Mouse (Mus musculus): ENCODE results near the gene Mdc1.
A peak's percentile ranks its signal among the peaks of the same experiment; 100 is the strongest.

The Mdc1 gene

DNA sequence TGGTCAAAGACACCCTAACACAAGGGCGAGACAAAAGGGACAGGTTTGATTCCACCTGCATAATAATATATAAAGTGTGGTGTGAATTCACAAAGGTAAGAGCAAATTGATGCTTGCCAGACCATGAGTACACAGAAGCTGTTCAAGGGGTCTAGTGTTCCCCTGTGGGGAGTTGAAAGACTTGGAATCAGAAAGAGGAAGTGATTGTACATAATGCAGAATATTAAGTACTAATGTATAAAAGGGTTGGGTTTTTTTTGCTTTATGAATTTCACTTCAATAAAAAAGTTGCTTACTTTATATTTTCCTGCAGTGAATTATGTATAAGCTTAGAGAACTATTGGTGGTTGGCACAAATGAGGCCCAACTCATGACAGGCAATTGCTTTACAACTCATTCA lies 18.1 kb downstream of the Mdc1 start:
- DNase-seq = no peak

DNA sequence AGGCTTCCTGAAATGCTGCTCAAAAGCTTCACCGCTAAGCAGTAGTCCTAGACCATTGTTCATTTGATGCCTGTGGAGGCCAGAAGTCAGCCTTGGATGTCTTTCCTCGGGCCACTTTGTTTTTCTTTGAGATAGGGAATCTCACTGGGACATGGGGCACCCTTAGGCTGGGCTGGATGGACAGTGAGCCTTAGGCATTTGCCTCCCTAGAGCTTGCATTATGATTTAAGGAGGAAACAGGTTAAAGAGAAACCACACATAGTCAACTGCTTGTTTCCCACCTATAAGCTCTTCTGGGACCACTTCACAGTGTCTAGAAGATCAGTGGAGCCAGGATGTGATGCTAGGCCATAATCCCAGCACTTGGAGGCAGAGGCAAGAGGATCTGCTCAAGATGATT lies 18.5 kb downstream of the Mdc1 start:
- no peak for DNase-seq

- DNase-seq = no peak
Observed at GRCm38 (mm10) chr17:35860831-35861197, 19.5 kb downstream of the Mdc1 start.

GRCm38 (mm10) chr17:35861198-35861857 lies 20.0 kb downstream of the Mdc1 start, which contains the start of gene Nrm:
Gene Nrm, plus strand, starts transcription at chr17:35861318.
- peak; percentile 93 for DNase-seq

GRCm38 (mm10) chr17:35864832-35865353 lies 23.6 kb downstream of the Mdc1 start:
- no peak for DNase-seq

DNA sequence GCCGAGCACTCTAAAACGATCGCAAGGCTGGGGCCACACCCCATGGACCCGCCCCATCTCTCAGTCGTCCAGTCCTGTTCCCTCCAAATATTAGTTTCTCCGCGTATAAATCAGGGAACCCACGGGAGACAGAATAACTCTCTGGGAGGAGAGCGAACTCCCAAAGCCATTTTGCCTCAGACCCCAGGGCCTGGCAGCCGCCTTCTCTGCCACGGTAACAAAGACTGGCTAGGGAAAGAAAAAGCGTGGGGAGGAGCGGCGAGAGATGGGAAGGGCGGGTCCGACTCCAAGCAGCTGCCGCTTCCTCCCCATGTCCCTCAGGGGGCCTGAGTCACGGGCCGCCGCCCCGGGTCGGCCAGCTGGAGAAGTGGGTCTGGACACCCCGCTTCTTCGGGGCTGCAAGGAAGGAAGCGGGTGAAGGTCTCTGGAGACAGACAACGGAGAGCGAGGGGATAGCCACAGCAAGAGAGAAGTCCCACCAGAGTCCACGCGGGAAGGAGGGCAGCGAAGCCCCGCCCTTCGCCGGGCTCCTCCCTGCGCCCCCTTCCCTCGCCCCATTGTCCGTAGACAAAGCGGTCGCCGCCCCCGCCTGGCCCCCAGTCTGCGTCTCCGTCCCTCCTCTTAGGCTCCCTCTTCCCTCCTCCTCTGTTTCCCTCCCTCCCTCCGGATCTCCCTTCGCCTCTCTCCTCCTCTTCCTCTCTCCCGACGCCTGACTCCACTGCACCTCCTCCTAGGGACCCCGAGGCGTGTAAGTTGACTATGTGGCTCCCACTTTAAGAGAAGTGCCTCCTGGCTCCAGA lies 24.4 kb downstream of the Mdc1 start, which contains the start of gene Ppp1r18:
Gene Ppp1r18 (plus strand): TSS at position 113 of the 800 bp plus-strand sequence.
- peak; percentile 93 for DNase-seq

DNA sequence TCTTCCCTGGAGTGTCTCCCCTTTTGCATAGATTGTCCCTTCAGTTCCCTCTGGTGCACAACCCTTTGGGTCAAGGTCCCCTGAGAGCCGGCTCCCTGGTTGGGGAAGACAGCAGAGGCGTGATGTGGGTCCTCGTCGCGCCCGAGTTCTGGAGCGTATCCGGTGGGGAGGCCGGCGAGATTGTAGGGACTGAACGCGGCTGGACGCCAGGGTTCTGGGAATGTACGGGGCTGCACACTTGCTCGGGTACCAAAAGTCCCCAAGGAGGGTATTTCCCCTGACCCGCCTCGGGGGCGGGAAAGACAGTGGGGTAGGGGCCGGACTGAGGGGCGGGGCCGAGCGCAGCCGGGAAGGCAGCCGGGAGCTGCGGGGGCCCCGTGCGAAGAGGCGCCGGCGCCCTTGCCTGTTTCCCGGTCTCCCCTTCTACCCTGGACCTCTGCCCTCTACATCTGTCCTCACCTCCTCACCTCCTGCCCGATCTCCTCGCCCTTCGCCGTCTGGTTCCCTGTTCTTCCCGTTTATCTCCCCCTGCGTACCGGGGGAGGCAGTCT lies 25.0 kb downstream of the Mdc1 start:
- no peak for DNase-seq

GRCm38 (mm10) chr17:35866911-35867890 lies 25.9 kb downstream of the Mdc1 start:
- DNase-seq = peak; percentile 30

DNA sequence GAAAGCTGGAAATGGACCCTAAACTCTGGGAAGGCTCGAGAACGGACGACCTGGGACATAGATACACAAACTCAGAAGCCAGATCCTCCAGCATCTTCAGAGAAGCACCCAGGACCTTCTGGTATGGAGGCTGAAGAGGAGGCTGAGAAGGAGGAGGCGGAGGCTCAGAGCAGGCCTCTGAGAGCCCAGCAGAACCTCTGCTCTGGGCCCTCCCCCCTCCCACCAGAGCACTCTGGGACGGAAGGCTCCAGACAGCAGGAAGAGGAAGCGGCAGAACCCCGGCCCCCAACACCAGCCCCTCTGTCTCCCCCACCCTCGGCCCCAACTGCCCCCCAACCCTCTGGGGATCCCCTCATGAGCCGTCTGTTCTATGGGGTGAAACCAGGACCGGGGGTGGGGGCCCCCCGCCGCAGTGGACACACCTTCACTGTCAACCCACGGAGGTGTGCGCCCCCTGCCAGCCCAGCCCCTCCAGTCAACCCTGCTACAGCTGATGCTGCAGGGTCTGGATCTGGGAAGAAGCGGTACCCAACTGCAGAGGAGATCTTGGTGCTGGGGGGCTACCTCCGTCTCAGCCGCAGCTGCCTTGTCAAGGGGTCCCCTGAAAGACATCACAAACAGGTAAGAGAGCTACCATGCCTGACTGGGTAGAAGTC lies 27.0 kb downstream of the Mdc1 start:
- no peak for DNase-seq

GRCm38 (mm10) chr17:35868961-35869345 lies 27.6 kb downstream of the Mdc1 start:
- DNase-seq = no peak

GRCm38 (mm10) chr17:35869346-35870067 lies 28.2 kb downstream of the Mdc1 start:
- DNase-seq = peak; percentile 31

DNA sequence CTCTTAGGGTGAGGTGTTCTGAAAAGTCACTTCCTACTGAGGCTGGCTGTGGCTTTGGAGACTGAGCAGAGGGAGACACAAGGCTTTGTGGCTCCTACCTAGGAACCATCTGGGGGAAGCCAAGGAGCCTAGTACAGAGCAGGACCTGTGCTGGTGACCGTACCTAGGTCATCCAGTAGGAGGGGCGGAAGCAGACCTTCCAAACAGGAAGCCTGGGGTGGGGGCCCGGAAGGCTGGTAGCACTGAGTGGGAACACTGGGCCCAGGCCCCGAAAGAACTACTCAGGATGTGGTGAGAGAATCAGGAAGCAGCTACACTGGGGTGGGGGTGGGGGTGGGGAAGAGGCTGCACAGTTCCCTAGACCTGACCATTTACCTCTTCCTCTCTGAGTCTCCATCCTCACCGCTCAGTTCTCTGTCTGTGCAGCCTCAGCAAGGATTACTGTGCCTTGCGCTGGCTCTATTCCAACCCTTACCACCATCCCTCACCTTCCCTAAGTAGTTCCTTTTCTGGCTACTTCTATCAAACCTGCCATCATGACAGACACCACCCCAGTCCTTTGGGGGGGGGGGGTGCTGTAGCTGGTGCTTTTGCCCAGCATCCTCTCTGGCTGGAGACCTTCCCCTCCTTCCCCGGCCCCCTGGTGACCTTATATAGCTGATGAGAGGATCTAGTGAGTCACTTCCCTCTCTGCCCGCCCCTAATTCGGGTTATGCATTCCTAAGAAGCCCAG lies 29.0 kb downstream of the Mdc1 start:
- DNase-seq = no peak

DNA sequence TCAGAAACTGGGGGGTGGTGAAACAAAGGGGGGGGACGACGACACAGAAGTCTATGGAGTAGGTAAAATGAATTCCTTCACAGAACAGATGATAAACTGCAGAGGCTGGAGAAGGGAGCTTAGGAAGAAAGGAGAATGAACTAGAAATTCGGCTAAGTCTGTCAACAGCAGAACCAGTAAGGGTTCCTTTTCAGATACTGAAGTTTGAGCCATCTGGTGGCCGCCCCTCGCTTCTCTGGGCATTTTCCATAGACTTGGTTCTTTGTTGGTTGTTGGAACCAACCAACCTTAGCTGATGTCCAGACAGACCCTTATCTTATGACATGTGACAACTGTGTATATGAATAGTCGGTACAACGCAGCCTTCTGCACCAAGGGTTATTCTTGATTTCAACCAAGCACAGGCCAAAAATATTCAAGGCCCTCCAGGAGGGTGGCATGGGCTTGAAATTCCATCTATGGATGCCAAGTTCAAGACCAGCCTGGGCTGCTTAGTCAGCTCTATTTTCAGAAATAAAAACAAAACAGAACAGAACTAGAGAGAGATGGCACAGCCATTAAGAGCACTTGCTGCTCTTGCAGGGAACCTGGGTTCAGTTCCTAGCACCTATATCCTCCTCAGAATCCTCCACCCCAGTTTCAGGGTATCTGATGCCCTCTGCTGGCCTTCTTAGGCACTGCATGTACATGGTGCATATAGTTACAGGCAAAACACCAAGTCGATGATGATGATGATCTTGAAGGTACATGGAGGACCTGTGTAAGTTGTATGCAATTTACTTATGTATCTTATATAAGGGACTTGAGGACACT lies 29.8 kb downstream of the Mdc1 start:
- DNase-seq = peak; percentile 44

DNA sequence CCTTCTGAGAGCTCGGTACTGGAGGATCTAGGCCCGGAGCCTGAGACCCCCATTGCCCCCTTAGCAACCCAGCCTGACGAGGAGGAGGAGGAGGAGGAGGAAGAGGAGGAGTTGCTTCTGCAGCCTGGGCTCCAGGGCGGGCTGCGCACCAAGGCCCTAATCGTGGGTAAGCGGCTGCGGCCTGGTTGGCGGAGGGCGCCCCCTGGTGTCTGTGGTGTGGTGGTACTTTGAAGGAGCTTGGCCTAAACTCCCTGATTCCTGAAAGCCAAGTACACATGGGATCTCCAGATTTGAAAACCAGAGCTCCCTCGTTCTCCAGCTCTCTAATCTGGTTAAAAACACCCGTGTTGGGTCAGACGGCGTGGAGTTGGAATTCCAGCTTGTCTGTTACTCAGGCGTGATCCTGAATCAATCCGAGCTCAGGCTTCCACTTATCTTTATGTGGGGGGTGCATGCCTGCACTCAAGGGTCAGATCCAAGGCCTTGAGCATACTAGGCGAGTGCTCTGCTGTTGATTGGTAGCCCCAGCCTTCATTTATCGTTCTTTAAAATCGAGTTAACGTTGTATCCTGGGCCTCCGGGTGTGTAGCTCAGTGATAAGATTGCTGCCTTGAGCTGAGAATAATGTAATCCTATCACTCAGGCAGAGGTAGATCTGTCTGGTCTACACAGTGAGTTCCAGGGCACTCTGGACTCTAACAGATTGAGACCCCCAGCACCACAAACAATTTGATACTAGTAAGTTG lies 32.6 kb downstream of the Mdc1 start:
- peak; percentile 90 for DNase-seq

DNA sequence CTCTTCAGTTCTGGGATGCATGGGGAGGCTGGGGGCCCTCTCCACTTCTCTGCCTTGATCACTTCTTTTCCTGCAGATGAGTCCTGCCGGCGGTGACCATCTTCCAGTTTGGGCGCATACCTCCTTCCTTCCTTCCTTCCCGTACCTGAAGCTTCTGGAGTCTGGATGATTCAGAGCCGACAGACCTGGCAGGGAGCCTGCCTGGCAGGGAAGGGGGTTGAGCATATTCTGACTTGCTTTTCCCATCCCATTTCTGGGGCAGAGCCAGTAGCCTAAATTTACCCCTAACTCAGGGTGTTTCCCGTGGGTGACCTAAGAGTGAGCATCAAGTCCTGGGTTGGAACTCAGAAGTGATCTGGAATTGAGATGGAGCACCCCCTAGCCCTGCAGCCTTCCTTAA lies 33.4 kb downstream of the Mdc1 start:
- DNase-seq = no peak

- DNase-seq = peak; percentile 98
Observed at GRCm38 (mm10) chr17:35879245-35880057, 38.1 kb downstream of the Mdc1 start, which contains the start of gene Dhx16. Gene Dhx16, plus strand, starts transcription at chr17:35879819.

GRCm38 (mm10) chr17:35882924-35883323 lies 41.6 kb downstream of the Mdc1 start:
- DNase-seq = no peak

GRCm38 (mm10) chr17:35883777-35884176 lies 42.5 kb downstream of the Mdc1 start:
- DNase-seq = no peak

Data from retina, postnatal 1 day (tissue).